In the genomic region with DNA sequence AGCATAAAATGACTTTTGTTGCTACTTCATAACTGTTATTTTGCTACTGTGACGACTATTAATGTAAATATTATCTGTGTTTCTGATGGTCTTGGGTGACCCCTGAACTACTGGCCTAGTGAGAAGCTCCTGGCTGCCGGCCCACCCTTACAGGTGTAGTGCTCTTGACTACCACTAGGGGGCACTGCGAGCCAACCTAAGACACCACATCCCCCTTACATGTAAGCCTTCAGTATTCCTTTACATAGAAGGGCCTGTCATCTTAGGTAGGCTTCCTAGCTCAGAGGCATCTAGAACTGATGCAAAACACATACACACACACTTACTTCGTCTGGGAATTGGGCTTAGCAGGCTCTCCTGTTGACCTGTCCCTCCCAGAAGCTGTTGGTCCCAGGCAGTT, we compare ENCODE assay signal across 8 mouse cellular contexts. TPM values are rescaled to one million over a fixed set of nuclear protein-coding genes. Genes with fewer than 3 reads are reported as not detected.
DNase-seq lines count a peak whose midpoint lies in the region; ATAC-seq lines count a peak whose summit lies in the region.

No protein-coding gene starts in this region.

- H3K9me3 ChIP-seq in liver, embryonic 13.5 days (replicated peaks): peaks cover 6% of the 10 kb centered on the region; the same call in 1 of the 2 replicates
- 0 out of 2 replicates have a peak, but pooled peaks cover 4% of the 10 kb centered on the region for H3K9me3 ChIP-seq in neural tube, embryonic 12.5 days

- WGBS in liver, embryonic 13.5 days (ENCODE audit: insufficient replicate concordance): 3% methylated on average over 4 of the region's 4 CpGs
- 8% methylated on average over 4 of the region's 4 CpGs for WGBS in neural tube, embryonic 12.5 days

- H3K4me1 ChIP-seq in liver, embryonic 13.5 days (replicated peaks): peaks cover 8% of the 10 kb centered on the region
- H3K4me1 ChIP-seq in neural tube, embryonic 12.5 days: peaks cover 21% of the 10 kb centered on the region; the same call in 1 of the 2 replicates

- no peak overlapping the region for H3K9ac ChIP-seq in liver, embryonic 13.5 days
- H3K9ac ChIP-seq in neural tube, embryonic 12.5 days: no peak overlapping the region

- H3K36me3 ChIP-seq in liver, embryonic 13.5 days: no peaks in the 10 kb centered on the region
- no peaks in the 10 kb centered on the region for H3K36me3 ChIP-seq in neural tube, embryonic 12.5 days

- no peak overlapping the region for H3K4me3 ChIP-seq in liver, embryonic 13.5 days (replicated peaks)
- H3K4me3 ChIP-seq in neural tube, embryonic 12.5 days: no peak overlapping the region

- no peaks in the 10 kb centered on the region for H3K27me3 ChIP-seq in liver, embryonic 13.5 days
- H3K27me3 ChIP-seq in neural tube, embryonic 12.5 days (replicated peaks): no peaks in the 10 kb centered on the region

- no peak for ATAC-seq in liver, embryonic 13.5 days (ENCODE audit: low read depth)
- peak; percentile 26; the same call in 1 of the 2 replicates for ATAC-seq in neural tube, embryonic 12.5 days (ENCODE audit: low FRiP score, low read depth)

- no peak overlapping the region for H3K27ac ChIP-seq in liver, embryonic 13.5 days
- no peak overlapping the region for H3K27ac ChIP-seq in neural tube, embryonic 12.5 days

- DNase-seq in 3T3-L1 (ENCODE audit: low read depth, low spot score): peak; percentile 88
- peak; percentile 75 for DNase-seq in Muller cell, postnatal 12 days (ENCODE audit: inconsistent ontology term)
- peak; percentile 88 to 89 for DNase-seq in cerebellum, postnatal 14 days
- peak; percentile 80 for DNase-seq in gastrocnemius, adult 18-20 months (ENCODE audit: low spot score)
- peak; percentile 86 for DNase-seq in induced T-regulatory cell, adult 2 months (ENCODE audit: low read depth)
- DNase-seq in liver, embryonic 13.5 days: peak; percentile 54
- peak; percentile 36 for DNase-seq in testis, postnatal 14 days (ENCODE audit: low spot score)

- no peak overlapping the region for H3K4me2 ChIP-seq in liver, embryonic 13.5 days
- H3K4me2 ChIP-seq in neural tube, embryonic 12.5 days (replicated peaks): no peak overlapping the region

RNA-seq across cellular contexts. Expression of a gene that starts 41.3 kb away (rescaled TPM):
- 10 to 100 TPM; 11.7 to 19.0 TPM for total RNA-seq in gastrocnemius, adult 18-20 months (2021)
- 13.9 and 14.6 TPM in 2 replicates for polyA plus RNA-seq in liver, embryonic 13.5 days (2015; fragmentation: Nextera tagmentation; extraction: Ambion mirVana)
- polyA plus RNA-seq in neural tube, embryonic 12.5 days (2016; fragmentation: Nextera tagmentation; extraction: Ambion mirVana): 81.7 and 85.3 TPM in 2 replicates

Comparison
In these comparisons a context has a peak if more than half of its experiments do, and no peak if none do; other contexts are left out.
1. DNase-seq: peak in every context shown above with its lines; median percentile 88 in cerebellum, postnatal 14 days; 88 in 3T3-L1; 86 in induced T-regulatory cell, adult 2 months; 80 in gastrocnemius, adult 18-20 months; 75 in Muller cell, postnatal 12 days; 54 in liver, embryonic 13.5 days; 36 in testis, postnatal 14 days.